Mouse (Mus musculus) NIH3T3 (cell line): ENCODE measurements around the gene Sbno2.

Experiments
- DNase-seq: peaks from one replicate; pipeline ENCODE4 v3.0.0-alpha.2; 2012; ENCODE audit warnings: low read depth

The Sbno2 gene

GRCm38 (mm10) chr10:80105460-80105859 is at the start of gene Sbno2:
TSS of gene Sbno2 (minus strand) at chr10:80105571.
- DNase-seq = no peak

GRCm38 (mm10) chr10:80154384-80154783 is 49.0 kb upstream of the Sbno2 start:
- DNase-seq = no peak

GRCm38 (mm10) chr10:80153713-80154112 is 48.3 kb upstream of the Sbno2 start:
- DNase-seq = no peak

- DNase-seq = peak; percentile 80
Measured at GRCm38 (mm10) chr10:80152873-80153260, 47.5 kb upstream of the Sbno2 start.

- DNase-seq = peak; percentile 88
Measured at GRCm38 (mm10) chr10:80152071-80152872, 46.9 kb upstream of the Sbno2 start.

GRCm38 (mm10) chr10:80151211-80152034 is 46.1 kb upstream of the Sbno2 start:
- DNase-seq = peak; percentile 84

GRCm38 (mm10) chr10:80150226-80151210 is 45.1 kb upstream of the Sbno2 start:
- DNase-seq = peak; percentile 84

- DNase-seq = peak; percentile 100
Measured at GRCm38 (mm10) chr10:80149291-80150225, 44.2 kb upstream of the Sbno2 start.

- peak; percentile 98 for DNase-seq
Measured at GRCm38 (mm10) chr10:80148610-80149290, 43.4 kb upstream of the Sbno2 start.

GRCm38 (mm10) chr10:80147719-80148601 is 42.6 kb upstream of the Sbno2 start, which contains the start of gene Midn:
TSS of gene Midn (plus strand) at chr10:80148272.
- peak; percentile 93 for DNase-seq

GRCm38 (mm10) chr10:80147146-80147718 is 41.9 kb upstream of the Sbno2 start:
- no peak for DNase-seq

GRCm38 (mm10) chr10:80146568-80147011 is 41.2 kb upstream of the Sbno2 start:
- DNase-seq = no peak

- peak; percentile 36 for DNase-seq
Measured at GRCm38 (mm10) chr10:80145896-80146295, 40.5 kb upstream of the Sbno2 start.

- peak; percentile 89 for DNase-seq
Measured at GRCm38 (mm10) chr10:80144864-80145838, 39.8 kb upstream of the Sbno2 start.

- no peak for DNase-seq
Measured at GRCm38 (mm10) chr10:80144159-80144558, 38.8 kb upstream of the Sbno2 start.

- DNase-seq = no peak
Measured at GRCm38 (mm10) chr10:80143664-80144063, 38.3 kb upstream of the Sbno2 start.

GRCm38 (mm10) chr10:80142530-80142925 is 37.2 kb upstream of the Sbno2 start:
- DNase-seq = no peak
